Mouse (Mus musculus) myocyte (in vitro differentiated cells): ENCODE measurements around the gene Gm20604. TPM values are rescaled to one million over a fixed set of nuclear protein-coding genes. Genes with fewer than 3 reads are reported as not detected.

Source experiments
- H3K27me3 ChIP-seq: one replicate; pipeline ENCODE4 v1.6.1; 2011; ENCODE audit not compliant: control insufficient read depth, insufficient read depth, insufficient read length
- H3K36me3 ChIP-seq: one replicate; pipeline ENCODE4 v1.6.1; 2011; ENCODE audit not compliant: control insufficient read depth, insufficient read depth
- H3K4me2 ChIP-seq: one replicate; pipeline ENCODE4 v1.6.1; 2011; ENCODE audit warnings: low read depth, control low read depth
- H3K4me3 ChIP-seq: one replicate; pipeline ENCODE4 v1.5.1; 2011; ENCODE audit warnings: mild to moderate bottlenecking, control low read depth, moderate library complexity
- H3K79me2 ChIP-seq: one replicate; pipeline ENCODE4 v1.6.1; 2011; ENCODE audit not compliant: control insufficient read depth, insufficient read depth
- H3ac ChIP-seq: one replicate; pipeline ENCODE4 v1.6.1; 2011; ENCODE audit not compliant: control insufficient read depth, insufficient read length
- CEBPB ChIP-seq: IDR thresholded peaks from 2 replicates; pipeline ENCODE4 v1.6.1; 2011; ENCODE audit warnings: mild to moderate bottlenecking, moderate library complexity; ENCODE audit not compliant: poor library complexity, insufficient read depth, severe bottlenecking
- E2F4 ChIP-seq: IDR thresholded peaks from one replicate; pipeline ENCODE4 v1.6.1; 2011; ENCODE audit warnings: mild to moderate bottlenecking, control low read depth, moderate library complexity; ENCODE audit not compliant: insufficient read depth
- MAX ChIP-seq: IDR thresholded peaks from one replicate; pipeline ENCODE4 v1.6.1; 2011; ENCODE audit warnings: low read depth, mild to moderate bottlenecking, control low read depth
- MYOD1 ChIP-seq, 3 experiments: IDR thresholded peaks; one replicate each; pipeline ENCODE4 v1.6.1; 2011; ENCODE audit warnings: control low read depth in 2 of 3, low read depth in 2 of 3, mild to moderate bottlenecking in 2 of 3, moderate library complexity in 1 of 3; ENCODE audit not compliant: insufficient read length in 2 of 3, control insufficient read depth in 1 of 3
- MYOG ChIP-seq, 3 experiments: IDR thresholded peaks; one replicate each; pipeline ENCODE4 v1.6.1; 2011; ENCODE audit warnings: control low read depth in 2 of 3, low read depth in 2 of 3, mild to moderate bottlenecking in 2 of 3; ENCODE audit not compliant: insufficient read length in 2 of 3, control insufficient read depth in 1 of 3, insufficient read depth in 1 of 3
- POLR2A ChIP-seq: IDR thresholded peaks from one replicate; pipeline ENCODE4 v1.6.1; 2011; ENCODE audit warnings: low read depth, mild to moderate bottlenecking, control low read depth, moderate library complexity; ENCODE audit not compliant: insufficient read length
- POLR2AphosphoS2 ChIP-seq: IDR thresholded peaks from one replicate; pipeline ENCODE4 v1.6.1; 2011; ENCODE audit warnings: low read depth, control low read depth; ENCODE audit not compliant: insufficient read length
- REST ChIP-seq: IDR thresholded peaks from one replicate; pipeline ENCODE4 v1.6.1; 2011; ENCODE audit warnings: mild to moderate bottlenecking, control low read depth, moderate library complexity; ENCODE audit not compliant: insufficient read depth, insufficient read length
- SRF ChIP-seq: IDR thresholded peaks from one replicate; pipeline ENCODE4 v1.6.1; 2011; ENCODE audit warnings: low read depth; ENCODE audit not compliant: control insufficient read depth, insufficient read length
- TCF12 ChIP-seq: IDR thresholded peaks from one replicate; pipeline ENCODE4 v1.6.1; 2011; ENCODE audit warnings: mild to moderate bottlenecking, control low read depth; ENCODE audit not compliant: poor library complexity, insufficient read depth, severe bottlenecking
- TCF3 ChIP-seq: IDR thresholded peaks from one replicate; pipeline ENCODE4 v1.6.1; 2011; ENCODE audit warnings: low read depth, control low read depth; ENCODE audit not compliant: insufficient read length
- USF1 ChIP-seq: IDR thresholded peaks from one replicate; pipeline ENCODE4 v1.6.1; 2011; ENCODE audit warnings: low read depth, mild to moderate bottlenecking, control low read depth, moderate library complexity
- polyA plus RNA-seq: library from polyadenylated mRNA; unstranded; fragments of >200 nt; fragmentation: generic; extraction: Trizol; gene quantifications from one replicate; pipeline ENCODE4 v1.2.1, GENCODE M21; 2012; ENCODE audit warnings: missing spikeins

Gene Gm20604
- polyA plus RNA-seq, 1 experiment: 5.7 TPM

GRCm38 (mm10) chr12:102725761-102726175 lies 32.7 kb downstream of the Gm20604 start:
- no peak overlapping the region for H3ac ChIP-seq
- H3K36me3 ChIP-seq: no peaks in the 10 kb centered on the region
- H3K79me2 ChIP-seq: no peaks in the 10 kb centered on the region
- H3K4me2 ChIP-seq: no peak overlapping the region
- no peaks in the 10 kb centered on the region for H3K27me3 ChIP-seq
- TF ChIP-seq MYOG (IDR thresholded peaks at IDR 0.05; ENCODE audit: control insufficient read depth in 1 of 3, insufficient read depth in 1 of 3, insufficient read length in 2 of 3, low read depth in 2 of 3): no peak
- no peak for TF ChIP-seq POLR2A
- no peak for TF ChIP-seq REST
- no peak for TF ChIP-seq MYOD1 (IDR thresholded peaks at IDR 0.05; ENCODE audit: control insufficient read depth in 1 of 3, insufficient read length in 2 of 3, low read depth in 2 of 3)
- TF ChIP-seq TCF12: no peak
- TF ChIP-seq MAX: no peak
- no peak overlapping the region for H3K4me3 ChIP-seq

GRCm38 (mm10) chr12:102725146-102725545 lies 33.3 kb downstream of the Gm20604 start:
- Histone ChIP-seq H3K79me2 (no peaks in the 10 kb centered on the region), H3K4me2 (no peak overlapping the region), H3ac (no peak overlapping the region), H3K27me3 (no peaks in the 10 kb centered on the region), H3K4me3 (no peak overlapping the region), H3K36me3 (no peaks in the 10 kb centered on the region)
- TF ChIP-seq TCF3 (no peak), POLR2AphosphoS2 (no peak), USF1 (no peak), CEBPB (no peak), MAX (no peak), POLR2A (no peak), MYOD1 (IDR thresholded peaks at IDR 0.05; ENCODE audit: control insufficient read depth in 1 of 3, insufficient read length in 2 of 3, low read depth in 2 of 3) (no peak), E2F4 (no peak), TCF12 (no peak), SRF (no peak), REST (no peak), MYOG (IDR thresholded peaks at IDR 0.05; ENCODE audit: control insufficient read depth in 1 of 3, insufficient read depth in 1 of 3, insufficient read length in 2 of 3, low read depth in 2 of 3) (no peak)

DNA sequence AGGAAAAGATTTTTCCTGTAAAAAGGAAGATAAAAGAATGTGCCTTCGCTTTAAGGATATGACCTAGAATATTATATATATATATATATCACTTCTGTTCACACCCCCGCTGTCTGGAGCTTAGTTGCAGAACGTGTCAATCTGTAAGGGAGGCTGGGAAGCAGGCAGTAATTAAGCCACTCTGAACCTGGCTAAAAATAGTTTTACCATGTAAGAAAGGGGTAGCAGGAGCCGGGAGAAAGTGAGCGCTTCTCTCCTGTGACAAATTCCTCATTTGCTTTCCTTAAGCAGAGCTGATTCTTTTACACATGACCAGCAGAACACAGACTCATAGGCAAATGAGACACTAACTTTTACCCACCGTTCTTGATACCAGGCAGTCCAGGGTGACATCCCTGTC lies 34.6 kb downstream of the Gm20604 start:
- Histone ChIP-seq H3K36me3 (no peaks in the 10 kb centered on the region), H3K4me3 (no peak overlapping the region), H3K4me2 (no peak overlapping the region), H3K27me3 (no peaks in the 10 kb centered on the region), H3K79me2 (no peaks in the 10 kb centered on the region), H3ac (no peak overlapping the region)
- TF ChIP-seq REST: no peak
- TF ChIP-seq MAX: no peak
- no peak for TF ChIP-seq USF1
- no peak for TF ChIP-seq SRF
- TF ChIP-seq E2F4: no peak
- no peak for TF ChIP-seq POLR2A
- TF ChIP-seq TCF3: no peak
- no peak for TF ChIP-seq POLR2AphosphoS2
- TF ChIP-seq TCF12: no peak
- no peak for TF ChIP-seq CEBPB
- TF ChIP-seq MYOD1 (IDR thresholded peaks at IDR 0.05; ENCODE audit: control insufficient read depth in 1 of 3, insufficient read length in 2 of 3, low read depth in 2 of 3): no peak
- TF ChIP-seq MYOG (IDR thresholded peaks at IDR 0.05; ENCODE audit: control insufficient read depth in 1 of 3, insufficient read depth in 1 of 3, insufficient read length in 2 of 3, low read depth in 2 of 3): no peak

DNA sequence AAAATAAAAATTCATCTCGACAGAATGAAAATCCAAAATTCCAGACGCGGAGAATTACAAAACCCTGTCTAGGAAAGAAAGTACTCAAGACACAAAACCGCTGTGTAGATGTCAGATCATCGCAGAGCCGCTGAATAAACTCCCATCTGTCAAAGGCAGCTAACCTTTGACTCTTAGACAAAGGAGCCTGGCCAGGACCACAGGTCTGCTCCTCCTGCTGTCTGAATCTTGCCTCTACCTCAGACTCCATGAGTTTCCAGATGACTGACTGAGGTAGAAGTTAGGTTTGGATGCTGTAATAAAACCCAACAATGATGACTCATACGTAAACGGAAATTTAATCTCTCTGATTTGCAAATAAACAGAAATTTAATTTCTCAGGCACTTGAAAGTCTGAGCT lies 35.5 kb downstream of the Gm20604 start:
- TF ChIP-seq TCF3 (no peak), POLR2AphosphoS2 (no peak), USF1 (no peak), SRF (no peak), CEBPB (no peak), POLR2A (no peak), TCF12 (no peak), MAX (no peak), MYOD1 (IDR thresholded peaks at IDR 0.05; ENCODE audit: control insufficient read depth in 1 of 3, insufficient read length in 2 of 3, low read depth in 2 of 3) (no peak), E2F4 (no peak)
- Histone ChIP-seq H3K4me3 (no peak overlapping the region), H3ac (no peak overlapping the region), H3K4me2 (no peak overlapping the region), H3K27me3 (no peaks in the 10 kb centered on the region), H3K79me2 (no peaks in the 10 kb centered on the region), H3K36me3 (no peaks in the 10 kb centered on the region)

DNA sequence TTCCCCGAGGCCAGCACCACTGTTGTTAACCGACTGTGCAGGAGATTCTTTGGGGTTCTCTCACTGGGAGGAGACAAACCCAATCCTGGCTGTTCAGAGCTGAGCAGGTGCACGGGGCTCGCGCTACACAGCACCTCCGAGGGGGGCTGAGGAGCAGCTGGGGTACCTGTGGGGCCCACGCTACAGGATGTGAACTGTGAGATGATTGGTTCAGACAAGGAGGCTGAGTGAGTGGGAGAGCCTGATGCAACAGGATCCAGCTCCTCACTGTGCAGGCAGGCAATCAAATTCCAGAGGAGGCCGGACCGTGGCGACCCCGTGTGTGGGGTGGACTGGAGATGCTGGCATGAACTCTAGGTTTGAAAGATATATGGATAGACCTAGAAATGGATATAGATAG lies 36.0 kb downstream of the Gm20604 start:
- TF ChIP-seq MAX (no peak), E2F4 (no peak), CEBPB (no peak), USF1 (no peak), POLR2A (no peak), REST (no peak), TCF12 (no peak), SRF (no peak), TCF3 (no peak), MYOG (IDR thresholded peaks at IDR 0.05; ENCODE audit: control insufficient read depth in 1 of 3, insufficient read depth in 1 of 3, insufficient read length in 2 of 3, low read depth in 2 of 3) (no peak), POLR2AphosphoS2 (no peak), MYOD1 (IDR thresholded peaks at IDR 0.05; ENCODE audit: control insufficient read depth in 1 of 3, insufficient read length in 2 of 3, low read depth in 2 of 3) (no peak)
- Histone ChIP-seq H3K27me3 (no peaks in the 10 kb centered on the region), H3K79me2 (no peaks in the 10 kb centered on the region), H3ac (no peak overlapping the region), H3K36me3 (no peaks in the 10 kb centered on the region), H3K4me3 (no peak overlapping the region), H3K4me2 (no peak overlapping the region)
